Mouse (Mus musculus): ENCODE results near the gene Gm20708. TPM values are rescaled to one million over a fixed set of nuclear protein-coding genes. Genes with fewer than 3 reads are reported as not detected.

The Gm20708 gene
- polyA plus RNA-seq, 1 experiment: not detected

DNA sequence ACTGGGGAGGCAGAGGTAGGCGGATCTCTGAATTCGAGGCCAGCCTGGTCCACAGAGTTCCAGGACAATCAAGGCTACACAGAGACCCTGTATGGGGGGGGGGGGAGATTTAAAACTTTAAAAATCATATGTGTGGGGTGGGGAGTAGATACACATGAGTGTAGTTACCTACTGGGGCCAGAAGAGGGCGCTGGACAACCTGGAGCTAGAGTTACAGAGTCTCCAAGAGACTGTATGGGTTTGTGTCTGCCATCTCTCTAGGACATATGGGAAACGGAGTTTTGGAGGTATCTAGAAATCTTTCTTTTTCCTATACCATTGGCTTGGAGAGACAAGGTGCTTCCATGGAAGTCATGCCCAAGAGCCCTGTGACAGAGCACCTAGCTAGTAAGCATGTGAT, 65.0 kb downstream of the Gm20708 start:
- WGBS: 57% methylated on average over 4 of the region's 4 CpGs

DNA sequence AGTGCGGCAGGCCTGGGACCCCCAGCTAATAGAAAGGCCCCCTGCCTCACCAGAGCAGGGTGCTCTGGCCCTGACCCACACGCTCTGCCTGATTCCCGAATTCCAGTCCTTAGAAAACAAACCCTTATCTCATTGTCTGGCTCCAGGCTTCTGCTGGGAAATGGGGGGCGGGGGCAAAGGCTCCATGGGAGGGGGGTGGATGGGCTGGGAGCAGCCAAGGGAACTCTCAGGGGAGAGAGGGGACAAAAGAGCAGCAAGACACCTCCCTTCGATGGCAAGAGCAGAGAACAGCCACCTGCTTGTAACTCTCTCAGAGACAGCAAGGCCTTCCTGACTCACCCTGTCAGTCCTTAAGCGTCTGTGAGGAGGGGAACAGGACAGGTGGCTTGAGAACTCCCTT, 66.2 kb downstream of the Gm20708 start:
- WGBS: 69% methylated on average over 6 of the region's 6 CpGs
- H3K4me1 ChIP-seq (ENCODE audit: control insufficient read depth, insufficient read depth, low read length): peaks cover 19% of the 10 kb centered on the region
- H3K4me3 ChIP-seq (ENCODE audit: insufficient read depth, low read depth, low read length): no peak overlapping the region
- H3K27ac ChIP-seq (ENCODE audit: insufficient read depth, low read depth, low read length): no peak overlapping the region
- TF ChIP-seq CTCF (IDR thresholded peaks at IDR 0.05; ENCODE audit: insufficient read depth, low read depth, low read length): no peak
- no peak for TF ChIP-seq POLR2A (IDR thresholded peaks at IDR 0.05; ENCODE audit: insufficient read depth, low read depth, low read length)

More for the DNA sequence above, 65.0 kb downstream of the Gm20708 start:
- peaks cover 21% of the 10 kb centered on the region for H3K4me1 ChIP-seq (ENCODE audit: control insufficient read depth, insufficient read depth, low read length)
- TF ChIP-seq POLR2A (IDR thresholded peaks at IDR 0.05; ENCODE audit: insufficient read depth, low read depth, low read length): no peak
- TF ChIP-seq CTCF (IDR thresholded peaks at IDR 0.05; ENCODE audit: insufficient read depth, low read depth, low read length): no peak
- no peak overlapping the region for H3K27ac ChIP-seq (ENCODE audit: insufficient read depth, low read depth, low read length)
- no peak overlapping the region for H3K4me3 ChIP-seq (ENCODE audit: insufficient read depth, low read depth, low read length)

DNA sequence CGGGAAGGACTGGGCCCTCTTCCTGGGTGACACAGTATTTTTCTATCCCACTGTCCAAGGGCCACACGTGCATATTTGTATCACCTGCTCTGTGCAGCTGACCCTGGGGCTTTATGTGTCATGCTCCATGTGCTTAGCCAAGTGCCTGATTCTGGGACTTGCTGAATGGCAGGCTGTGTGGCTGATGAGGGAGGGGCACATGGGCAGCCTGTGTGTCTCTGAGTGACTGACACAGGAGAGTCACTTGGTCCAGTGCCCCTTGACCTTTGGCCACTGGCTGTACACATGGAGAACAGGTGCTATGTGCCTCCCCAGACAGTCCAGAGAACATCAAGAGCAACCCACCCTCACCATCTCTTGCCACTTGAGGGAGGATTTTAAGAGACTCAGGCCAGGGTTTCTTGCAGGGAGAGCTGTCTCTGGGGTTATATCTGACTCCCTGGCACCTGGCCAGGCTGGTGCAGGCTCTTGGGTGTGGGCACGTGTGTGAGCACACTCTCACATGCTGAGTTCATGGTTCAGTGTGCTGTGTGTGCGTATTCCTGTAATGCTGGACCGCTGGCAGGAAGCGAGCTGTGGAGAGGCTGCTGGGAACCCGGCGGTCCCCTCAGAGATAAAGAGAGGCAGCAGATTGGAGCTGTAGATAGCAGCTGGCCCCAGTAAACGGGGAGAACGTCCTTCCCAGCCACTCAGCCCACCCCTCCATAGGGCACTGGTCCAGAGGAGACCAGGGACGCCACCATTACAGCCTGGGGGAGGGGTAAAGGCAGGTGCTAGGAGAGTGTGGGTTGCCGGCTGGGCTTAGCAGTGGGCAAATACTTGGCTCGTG, 68.7 kb downstream of the Gm20708 start:
- Histone ChIP-seq H3K4me3 (ENCODE audit: insufficient read depth, low read depth, low read length) (no peak overlapping the region), H3K4me1 (ENCODE audit: control insufficient read depth, insufficient read depth, low read length) (peaks cover 12% of the 10 kb centered on the region), H3K27ac (ENCODE audit: insufficient read depth, low read depth, low read length) (no peak overlapping the region)
- TF ChIP-seq POLR2A (IDR thresholded peaks at IDR 0.05; ENCODE audit: insufficient read depth, low read depth, low read length) (no peak), CTCF (IDR thresholded peaks at IDR 0.05; ENCODE audit: insufficient read depth, low read depth, low read length) (no peak)
- WGBS: 18% methylated on average over 13 of the region's 13 CpGs

DNA sequence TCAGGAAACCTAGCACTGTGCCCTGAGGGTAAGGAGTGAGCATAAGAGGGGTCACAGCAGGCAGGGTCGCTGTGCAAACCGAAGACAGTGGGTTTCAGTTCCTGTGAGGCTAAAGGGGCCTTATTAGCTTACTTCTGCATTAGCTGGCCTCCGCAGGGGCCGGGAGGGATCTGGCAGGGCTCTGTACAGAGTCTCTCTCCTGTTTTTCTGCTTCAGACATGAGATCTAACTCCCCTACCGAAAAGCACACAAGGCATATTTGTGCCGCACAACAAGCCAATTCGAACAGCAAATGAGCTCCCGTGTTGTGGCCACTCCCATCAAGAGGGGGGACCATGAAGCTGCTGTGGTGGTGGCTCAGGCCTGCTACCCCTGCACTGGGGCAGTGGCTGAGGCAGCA, 69.4 kb downstream of the Gm20708 start:
- 29% methylated on average over 8 of the region's 8 CpGs for WGBS
- Histone ChIP-seq H3K4me3 (ENCODE audit: insufficient read depth, low read depth, low read length) (no peak overlapping the region), H3K27ac (ENCODE audit: insufficient read depth, low read depth, low read length) (no peak overlapping the region), H3K4me1 (ENCODE audit: control insufficient read depth, insufficient read depth, low read length) (peaks cover 12% of the 10 kb centered on the region)
- no peak for TF ChIP-seq POLR2A (IDR thresholded peaks at IDR 0.05; ENCODE audit: insufficient read depth, low read depth, low read length)
- TF ChIP-seq CTCF (IDR thresholded peaks at IDR 0.05; ENCODE audit: insufficient read depth, low read depth, low read length): no peak

DNA sequence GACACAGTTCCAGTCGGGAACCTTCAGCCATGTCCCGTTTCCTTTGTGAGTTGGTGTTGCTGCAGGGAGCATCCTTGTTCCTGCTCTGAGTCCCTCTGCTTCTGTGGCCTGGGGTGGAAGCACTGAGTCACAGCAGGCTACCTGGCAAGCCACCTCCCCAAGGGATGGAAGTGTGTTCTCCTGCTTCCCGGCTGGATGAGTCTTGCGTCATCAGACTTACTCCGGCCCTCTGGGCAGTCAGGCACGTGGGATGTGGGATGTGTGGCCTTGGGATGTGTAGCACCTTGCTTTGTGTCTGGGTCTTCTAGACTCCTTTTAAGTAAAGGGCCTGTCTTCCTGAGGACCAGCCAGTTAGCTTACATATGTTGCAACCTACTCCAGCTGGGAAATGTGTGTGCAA, 70.2 kb downstream of the Gm20708 start:
- TF ChIP-seq POLR2A (IDR thresholded peaks at IDR 0.05; ENCODE audit: insufficient read depth, low read depth, low read length) (no peak), CTCF (IDR thresholded peaks at IDR 0.05; ENCODE audit: insufficient read depth, low read depth, low read length) (no peak)
- peaks cover 12% of the 10 kb centered on the region for H3K4me1 ChIP-seq (ENCODE audit: control insufficient read depth, insufficient read depth, low read length)
- 94% methylated on average over 6 of the region's 6 CpGs for WGBS
- no peak overlapping the region for H3K27ac ChIP-seq (ENCODE audit: insufficient read depth, low read depth, low read length)
- H3K4me3 ChIP-seq (ENCODE audit: insufficient read depth, low read depth, low read length): no peak overlapping the region

DNA sequence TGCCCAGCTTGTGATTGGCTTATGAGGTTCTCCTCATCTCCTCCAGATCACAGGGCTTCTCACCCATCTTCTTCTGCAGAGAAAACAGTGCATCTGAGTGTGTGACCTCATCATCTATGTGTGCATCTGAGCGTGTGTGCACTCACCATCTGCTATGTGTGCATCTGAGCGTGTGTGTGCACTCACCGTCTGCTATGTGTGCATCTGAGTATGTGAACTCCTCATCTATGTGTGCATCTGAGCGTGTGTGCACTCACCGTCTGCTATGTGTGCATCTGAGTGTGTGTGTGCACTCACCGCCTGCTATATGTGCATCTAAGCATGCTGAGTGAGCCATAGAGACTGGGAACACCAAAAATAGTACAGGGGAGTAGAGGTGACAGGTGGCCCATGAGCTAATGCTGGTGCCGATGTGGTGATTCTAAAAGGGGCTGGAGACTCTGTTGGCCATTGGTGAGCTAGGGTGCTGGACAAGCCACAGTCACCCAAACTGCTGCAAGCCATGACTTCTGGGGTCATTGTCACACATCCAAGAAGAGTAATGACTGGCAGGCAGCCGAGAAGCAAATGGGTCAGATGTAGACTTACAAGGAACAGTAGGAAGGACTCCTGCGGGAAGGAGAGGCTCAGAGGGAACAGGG, 71.0 kb downstream of the Gm20708 start:
- TF ChIP-seq CTCF (IDR thresholded peaks at IDR 0.05; ENCODE audit: insufficient read depth, low read depth, low read length) (no peak), POLR2A (IDR thresholded peaks at IDR 0.05; ENCODE audit: insufficient read depth, low read depth, low read length) (no peak)
- Histone ChIP-seq H3K27ac (ENCODE audit: insufficient read depth, low read depth, low read length) (no peak overlapping the region), H3K4me3 (ENCODE audit: insufficient read depth, low read depth, low read length) (no peak overlapping the region), H3K4me1 (ENCODE audit: control insufficient read depth, insufficient read depth, low read length) (peaks cover 12% of the 10 kb centered on the region)
- 92% methylated on average over 9 of the region's 9 CpGs for WGBS

DNA sequence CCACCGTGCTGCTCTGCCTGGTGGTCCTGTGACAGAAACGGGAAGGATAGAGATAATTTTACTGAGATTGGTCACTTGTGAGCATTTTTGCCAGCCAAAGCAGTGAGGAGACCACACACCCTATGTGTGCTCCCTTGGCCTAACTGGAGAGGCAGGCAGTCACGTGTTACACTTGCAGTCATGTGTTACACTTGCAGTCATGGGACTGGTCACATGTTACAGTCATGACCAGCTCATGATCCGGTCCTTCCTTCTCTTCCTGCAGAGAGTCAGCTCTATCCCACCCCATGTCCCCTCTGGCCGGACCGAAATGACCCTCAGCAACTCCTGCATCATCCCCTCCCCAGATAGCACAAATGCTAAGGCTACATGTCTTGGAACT, 71.5 kb downstream of the Gm20708 start:
- H3K27ac ChIP-seq (ENCODE audit: insufficient read depth, low read depth, low read length): no peak overlapping the region
- H3K4me1 ChIP-seq (ENCODE audit: control insufficient read depth, insufficient read depth, low read length): peaks cover 12% of the 10 kb centered on the region
- 89% methylated on average over 6 of the region's 6 CpGs for WGBS
- TF ChIP-seq CTCF (IDR thresholded peaks at IDR 0.05; ENCODE audit: insufficient read depth, low read depth, low read length) (no peak), POLR2A (IDR thresholded peaks at IDR 0.05; ENCODE audit: insufficient read depth, low read depth, low read length) (no peak)
- H3K4me3 ChIP-seq (ENCODE audit: insufficient read depth, low read depth, low read length): no peak overlapping the region

DNA sequence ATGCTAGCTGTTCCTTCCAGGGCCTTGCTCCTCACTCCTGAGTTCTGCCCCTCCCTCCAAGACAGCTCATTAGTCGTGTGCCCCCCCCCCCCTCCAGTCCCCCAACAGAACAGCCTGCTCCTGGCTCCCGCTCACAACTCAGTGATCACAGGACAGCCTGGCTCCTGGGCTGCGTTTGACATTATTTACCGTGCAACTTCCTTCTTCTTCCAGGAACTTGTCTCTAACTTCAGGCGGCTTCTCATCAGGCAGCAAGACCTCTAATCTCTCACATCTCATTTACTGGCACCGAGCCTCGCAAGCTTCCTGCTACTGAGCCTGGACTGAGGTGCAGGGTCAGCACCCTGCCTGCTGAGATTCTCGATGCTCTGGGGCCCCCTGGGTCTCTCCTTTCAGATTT, 72.3 kb downstream of the Gm20708 start:
- 39% methylated on average over 8 of the region's 8 CpGs for WGBS
- Histone ChIP-seq H3K27ac (ENCODE audit: insufficient read depth, low read depth, low read length) (no peak overlapping the region), H3K4me3 (ENCODE audit: insufficient read depth, low read depth, low read length) (no peak overlapping the region), H3K4me1 (ENCODE audit: control insufficient read depth, insufficient read depth, low read length) (peaks cover 12% of the 10 kb centered on the region)
- TF ChIP-seq CTCF (IDR thresholded peaks at IDR 0.05; ENCODE audit: insufficient read depth, low read depth, low read length) (no peak), POLR2A (IDR thresholded peaks at IDR 0.05; ENCODE audit: insufficient read depth, low read depth, low read length) (no peak)

DNA sequence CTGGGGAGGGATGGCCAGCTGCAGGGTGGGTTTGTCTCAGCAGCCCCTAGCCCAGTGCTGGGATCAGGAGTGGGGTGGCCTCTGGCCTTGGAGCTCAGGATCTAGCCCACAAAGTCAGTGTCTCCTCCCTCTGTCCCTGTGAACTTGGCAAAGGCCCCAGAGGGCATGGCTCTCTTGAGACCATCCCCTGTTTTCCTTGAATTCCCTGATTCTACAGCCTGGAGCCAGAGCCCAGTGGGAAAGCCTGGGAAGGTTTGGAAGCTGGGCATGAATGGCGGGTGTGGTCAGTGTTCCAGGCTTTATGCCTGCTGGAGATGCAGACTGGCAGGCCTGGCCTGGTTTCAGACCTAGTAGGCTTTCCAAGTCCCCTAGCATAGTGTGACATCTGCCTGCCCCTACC, 72.7 kb downstream of the Gm20708 start:
- TF ChIP-seq POLR2A (IDR thresholded peaks at IDR 0.05; ENCODE audit: insufficient read depth, low read depth, low read length): no peak
- TF ChIP-seq CTCF (IDR thresholded peaks at IDR 0.05; ENCODE audit: insufficient read depth, low read depth, low read length): no peak
- no peak overlapping the region for H3K4me3 ChIP-seq (ENCODE audit: insufficient read depth, low read depth, low read length)
- no peak overlapping the region for H3K27ac ChIP-seq (ENCODE audit: insufficient read depth, low read depth, low read length)
- peaks cover 12% of the 10 kb centered on the region for H3K4me1 ChIP-seq (ENCODE audit: control insufficient read depth, insufficient read depth, low read length)
- WGBS: 71% methylated on average over 1 of the region's 1 CpGs
